Mouse (Mus musculus) small intestine, adult 2 months (tissue): ENCODE measurements around the gene Hspa1a.

ENCODE experiments used
- CTCF ChIP-seq: fragments of 200-500 bp; IDR thresholded peaks from 2 replicates; pipeline ENCODE4 v1.5.1; 2012; ENCODE audit warnings: low read depth, mild to moderate bottlenecking, control low read depth, inconsistent platforms, low read length, moderate library complexity, mixed read lengths; ENCODE audit not compliant: insufficient replicate concordance, insufficient read length; ENCODE audit errors: extremely low read depth
- POLR2A ChIP-seq: fragments of 200-500 bp; IDR thresholded peaks from 2 replicates; pipeline ENCODE4 v1.6.1; 2012; ENCODE audit warnings: low read depth, mild to moderate bottlenecking, control low read depth, inconsistent platforms, low read length, moderate library complexity

DNA sequence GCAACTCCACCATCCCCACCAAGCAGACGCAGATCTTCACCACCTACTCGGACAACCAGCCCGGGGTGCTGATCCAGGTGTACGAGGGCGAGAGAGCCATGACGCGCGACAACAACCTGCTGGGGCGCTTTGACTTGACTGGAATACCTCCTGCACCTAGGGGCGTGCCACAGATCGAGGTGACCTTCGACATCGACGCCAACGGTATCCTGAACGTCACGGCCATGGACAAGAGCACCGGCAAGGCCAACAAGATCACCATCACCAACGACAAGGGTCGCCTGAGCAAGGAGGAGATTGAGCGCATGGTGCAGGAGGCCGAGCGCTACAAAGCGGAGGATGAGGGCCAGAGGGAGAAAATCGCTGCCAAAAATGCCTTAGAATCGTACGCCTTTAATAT is 6.3 kb upstream of the Hspa1a start:
- TF ChIP-seq CTCF (no peak), POLR2A (no peak)
